Mouse (Mus musculus): ENCODE results near the gene Pcgf3. TPM values are rescaled to one million over a fixed set of nuclear protein-coding genes. Genes with fewer than 3 reads are reported as not detected.

Pcgf3 gene
- 9.8 and 10.1 TPM in 2 replicates for polyA plus RNA-seq (2015; fragmentation: Nextera tagmentation; extraction: Ambion mirVana)

GRCm38 (mm10) chr5:108461082-108462065 is at the start of gene Pcgf3:
Gene Pcgf3 (plus strand): TSS chr5:108461232.

GRCm38 (mm10) chr5:108433804-108434587 is 27.0 kb upstream of the Pcgf3 start, which contains the start of gene Atp5k:
Gene Atp5k (minus strand): TSS chr5:108434448.

GRCm38 (mm10) chr5:108448785-108449668 is 12.0 kb upstream of the Pcgf3 start, which contains the start of gene Mfsd7a:
Gene Mfsd7a (minus strand): TSS chr5:108448891.

GRCm38 (mm10) chr5:108549489-108550206 is 88.6 kb downstream of the Pcgf3 start, which contains the start of gene Cplx1:
Gene Cplx1 (minus strand): TSS chr5:108550024.

Other genes with a start within 250 kb of the Pcgf3 start
- 27.8 and 33.8 TPM in 2 replicates for gene Dr1, start 192.3 kb upstream of the Pcgf3 start, polyA plus RNA-seq (2015; fragmentation: Nextera tagmentation; extraction: Ambion mirVana)
- gene Pigg, start 148.6 kb upstream of the Pcgf3 start, polyA plus RNA-seq (2015; fragmentation: Nextera tagmentation; extraction: Ambion mirVana), result 2.6 and 5.1 TPM in 2 replicates
- 0.23 and 0.46 TPM in 2 replicates for gene Gm42517, start 93.3 kb upstream of the Pcgf3 start, polyA plus RNA-seq (2015; fragmentation: Nextera tagmentation; extraction: Ambion mirVana)
- gene Pde6b, start 72.8 kb upstream of the Pcgf3 start, polyA plus RNA-seq (2015; fragmentation: Nextera tagmentation; extraction: Ambion mirVana), result 0.14 TPM in 1 of 2 replicates, not detected in the other
- 514 and 634 TPM in 2 replicates for gene Atp5k, start 26.8 kb upstream of the Pcgf3 start, polyA plus RNA-seq (2015; fragmentation: Nextera tagmentation; extraction: Ambion mirVana)
- 0.35 and 0.68 TPM in 2 replicates for gene Mfsd7a, start 12.3 kb upstream of the Pcgf3 start, polyA plus RNA-seq (2015; fragmentation: Nextera tagmentation; extraction: Ambion mirVana)
- gene Cplx1, start 88.8 kb downstream of the Pcgf3 start, polyA plus RNA-seq (2015; fragmentation: Nextera tagmentation; extraction: Ambion mirVana), result 9.4 and 32.9 TPM in 2 replicates
- 30.4 and 38.2 TPM in 2 replicates for gene Gak, start 168.5 kb downstream of the Pcgf3 start, polyA plus RNA-seq (2015; fragmentation: Nextera tagmentation; extraction: Ambion mirVana)
- gene Tmem175, start 168.5 kb downstream of the Pcgf3 start, polyA plus RNA-seq (2015; fragmentation: Nextera tagmentation; extraction: Ambion mirVana), result 24.9 and 38.2 TPM in 2 replicates
- 8.8 and 12.8 TPM in 2 replicates for gene Idua, start 199.1 kb downstream of the Pcgf3 start, polyA plus RNA-seq (2015; fragmentation: Nextera tagmentation; extraction: Ambion mirVana)
- gene Dgkq, start 208.4 kb downstream of the Pcgf3 start, polyA plus RNA-seq (2015; fragmentation: Nextera tagmentation; extraction: Ambion mirVana), result 4.3 and 5.5 TPM in 2 replicates
- 1.2 and 1.6 TPM in 2 replicates for gene Slc26a1, start 214.3 kb downstream of the Pcgf3 start, polyA plus RNA-seq (2015; fragmentation: Nextera tagmentation; extraction: Ambion mirVana)
- gene Fgfrl1, start 231.2 kb downstream of the Pcgf3 start, polyA plus RNA-seq (2015; fragmentation: Nextera tagmentation; extraction: Ambion mirVana), result 10.7 and 17.6 TPM in 2 replicates

Measured in adrenal gland, postnatal 0 days (tissue).